8 mouse cellular contexts compared by ENCODE assay signal in the genomic region with DNA sequence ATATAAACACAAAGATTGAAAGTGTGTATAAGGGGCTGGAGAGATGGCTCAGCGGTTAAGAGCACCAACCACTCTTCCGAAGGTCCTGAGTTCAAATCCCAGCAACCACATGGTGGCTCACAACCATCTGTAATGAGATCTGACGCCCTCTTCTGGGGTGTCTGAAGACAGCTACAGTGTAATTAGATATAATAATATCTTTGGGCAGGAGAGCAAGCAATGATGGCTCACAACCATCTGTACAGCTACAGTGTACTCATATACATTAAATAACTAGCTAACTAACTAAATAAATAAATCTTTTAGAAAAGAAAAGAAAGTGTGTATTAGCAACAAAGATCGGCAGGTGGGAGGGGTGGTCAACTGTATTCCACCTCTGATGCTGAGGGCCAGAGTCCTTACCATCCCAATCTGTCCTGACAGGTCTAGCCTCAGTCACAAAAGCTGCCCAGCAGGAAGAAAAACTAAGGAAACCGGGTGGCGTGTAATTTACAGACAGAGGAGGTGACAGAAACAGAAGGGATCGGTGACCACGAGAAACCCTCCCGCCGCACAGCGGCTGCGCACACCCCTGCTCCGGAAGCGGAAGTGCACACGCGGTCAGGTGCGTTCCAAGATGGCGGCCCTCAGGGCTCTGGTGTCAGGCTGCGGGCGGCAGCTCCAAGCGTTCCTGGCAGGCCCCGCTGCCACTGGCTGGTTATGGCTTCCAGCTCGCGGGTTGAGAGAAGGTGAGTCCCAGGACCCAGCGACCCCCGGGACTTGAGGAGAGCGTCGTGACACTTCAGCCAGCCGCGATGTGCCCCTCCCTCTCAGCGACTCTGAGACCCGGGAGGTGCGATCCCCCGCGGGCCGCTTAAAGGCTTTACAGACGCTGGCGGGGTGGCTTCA. TPM values are rescaled to one million over a fixed set of nuclear protein-coding genes. Genes with fewer than 3 reads are reported as not detected.
DNase-seq lines count a peak whose midpoint lies in the region; ATAC-seq and TF ChIP-seq lines count a peak whose summit lies in the region.

TSS of gene Mrps18a (plus strand) at position 585 of the 888 bp plus-strand sequence.

- peak; percentile 99 for ATAC-seq in forebrain, embryonic 16.5 days
- peak; percentile 85 for ATAC-seq in lung, embryonic 15.5 days (ENCODE audit: borderline replicate concordance, extremely low read depth, low FRiP score, low TSS enrichment)

- in situ Hi-C loops in ES-E14 (cut with MboI; ENCODE audit: low sequenced_read_pairs in 2 of 2, unreplicated experiment in 2 of 2) = no loop called here

- H3K4me1 ChIP-seq in ES-E14 (ENCODE audit: control insufficient read depth in 2 of 2, insufficient read depth in 2 of 2, low read length in 2 of 2, poor library complexity in 1 of 2) = no peaks in the 10 kb centered on the region
- H3K4me1 ChIP-seq in forebrain, embryonic 16.5 days (replicated peaks; ENCODE audit: control insufficient read depth, insufficient read depth, low read length) = peaks cover 10% of the 10 kb centered on the region
- H3K4me1 ChIP-seq in lung, embryonic 15.5 days = peaks cover 34% of the 10 kb centered on the region

- intact Hi-C loops in heart, postnatal 36 days (cut with DNase I) = no loop called here

- H3K4me2 ChIP-seq in forebrain, embryonic 16.5 days (ENCODE audit: low read length) = peak within 1 kb of the TSS; percentile 83
- peak within 1 kb of the TSS; percentile 87 for H3K4me2 ChIP-seq in lung, embryonic 15.5 days

- no peaks in the 10 kb centered on the region for H3K9me3 ChIP-seq in ES-E14 (ENCODE audit: control insufficient read depth, insufficient read depth, low read depth, low read length)
- no peaks in the 10 kb centered on the region for H3K9me3 ChIP-seq in forebrain, embryonic 16.5 days (ENCODE audit: control insufficient read depth, low read length)
- no peaks in the 10 kb centered on the region for H3K9me3 ChIP-seq in lung, embryonic 15.5 days

- peak within 1 kb of the TSS; percentile 86 for H3K9ac ChIP-seq in ES-E14 (ENCODE audit: insufficient read depth, low read depth, low read length, poor library complexity, severe bottlenecking)
- peak within 1 kb of the TSS; percentile 81 for H3K9ac ChIP-seq in forebrain, embryonic 16.5 days (replicated peaks; ENCODE audit: low read depth, low read length)
- H3K9ac ChIP-seq in lung, embryonic 15.5 days = peak within 1 kb of the TSS; percentile 68

- WGBS in forebrain, embryonic 16.5 days = 6% methylated on average over 38 of the region's 38 CpGs
- WGBS in lung, embryonic 15.5 days = 5% methylated on average over 38 of the region's 38 CpGs

- peaks cover 4% of the 10 kb centered on the region; the same call in 1 of the 2 replicates for H3K27me3 ChIP-seq in forebrain, embryonic 16.5 days (replicated peaks; ENCODE audit: control insufficient read depth, insufficient read depth, low read length)
- peaks cover 4% of the 10 kb centered on the region; the same call in 1 of the 2 replicates for H3K27me3 ChIP-seq in lung, embryonic 15.5 days

- H3K27ac ChIP-seq in ES-E14 (ENCODE audit: insufficient read depth, low read depth, low read length, poor library complexity, severe bottlenecking) = no peak within 1 kb of the TSS
- H3K27ac ChIP-seq in forebrain, embryonic 16.5 days (ENCODE audit: low read length) = peak within 1 kb of the TSS; percentile 84
- peak within 1 kb of the TSS; percentile 53; the same call in 1 of the 2 replicates for H3K27ac ChIP-seq in lung, embryonic 15.5 days

- H3K36me3 ChIP-seq in ES-E14 (ENCODE audit: control insufficient read depth, insufficient read depth, low read length, poor library complexity, severe bottlenecking) = peaks cover 4% of the 10 kb centered on the region; the same call in 1 of the 2 replicates
- no peaks in the 10 kb centered on the region for H3K36me3 ChIP-seq in forebrain, embryonic 16.5 days (ENCODE audit: control insufficient read depth, insufficient read depth)
- H3K36me3 ChIP-seq in lung, embryonic 15.5 days = no peaks in the 10 kb centered on the region

- DNase-seq in ES-E14 (ENCODE audit: low read depth, low spot score) = peak; percentile 71
- DNase-seq in cerebellum, adult 11-12 months = peak; percentile 83
- peak; percentile 84 for DNase-seq in heart, postnatal 36 days
- DNase-seq in layer of hippocampus, adult 8-10 months (ENCODE audit: low spot score in 2 of 2) = peak; percentile 78 to 82
- DNase-seq in ovary, adult 18-20 months (ENCODE audit: low spot score) = peak; percentile 68
- peak; percentile 84 for DNase-seq in thymus, postnatal 0 days (ENCODE audit: low spot score)

- peak within 1 kb of the TSS; percentile 81 to 84 for H3K4me3 ChIP-seq in ES-E14 (ENCODE audit: insufficient read depth in 1 of 2, low read depth in 1 of 2, low read length in 2 of 2, poor library complexity in 1 of 2, severe bottlenecking in 1 of 2)
- peak within 1 kb of the TSS; percentile 76 for H3K4me3 ChIP-seq in forebrain, embryonic 16.5 days (replicated peaks; ENCODE audit: low read length)
- peak within 1 kb of the TSS; percentile 72 for H3K4me3 ChIP-seq in lung, embryonic 15.5 days

TF ChIP-seq in ES-E14, 5 proteins besides CTCF, POLR2A, EP300 and RAD21:
- TF ChIP-seq ZNF384 (IDR thresholded peaks at IDR 0.05; ENCODE audit: low read depth, low read length) (no peak), HCFC1 (IDR thresholded peaks at IDR 0.05; ENCODE audit: borderline replicate concordance, insufficient read depth, low read length) (peak; percentile 78; the same call in 1 of the 2 replicates), ZC3H11A (IDR thresholded peaks at IDR 0.05; ENCODE audit: borderline replicate concordance, low read depth, low read length) (no peak), CHD2 (IDR thresholded peaks at IDR 0.05; ENCODE audit: low read depth, low read length) (no peak)

RNA-seq across cellular contexts. Expression of gene Mrps18a, which starts in this region (rescaled TPM):
- 90.0 and 90.6 TPM in 2 replicates for total RNA-seq in ES-E14 (2012; rRNA removed)
- 125 and 137 TPM in 2 replicates for polyA plus RNA-seq in forebrain, embryonic 16.5 days (2015; fragmentation: Nextera tagmentation; extraction: Ambion mirVana)
- total RNA-seq in heart, postnatal 36 days (2021) = 100 to 1,000 TPM; 131 to 140 TPM
- 10 to 100 TPM; 87.2 to 94.3 (median 90.5) TPM for total RNA-seq in layer of hippocampus, adult 8-10 months (2022)
- polyA plus RNA-seq in lung, embryonic 15.5 days (2015; fragmentation: Nextera tagmentation; extraction: Ambion mirVana) = 143 TPM in 2 replicates
- 126 TPM in 2 replicates for polyA plus RNA-seq in thymus, postnatal 0 days (2015; fragmentation: Nextera tagmentation; extraction: Ambion mirVana)
